Mouse (Mus musculus) hindlimb bud, embryonic 11.5 days (tissue): ENCODE results near the gene Usp6nl.

Experiments
- DNase-seq: peaks from one replicate; pipeline ENCODE4 v3.0.0-alpha.2; 2012; ENCODE audit warnings: low read depth, low spot score; ENCODE audit errors: extremely low spot score

Gene Usp6nl

DNA sequence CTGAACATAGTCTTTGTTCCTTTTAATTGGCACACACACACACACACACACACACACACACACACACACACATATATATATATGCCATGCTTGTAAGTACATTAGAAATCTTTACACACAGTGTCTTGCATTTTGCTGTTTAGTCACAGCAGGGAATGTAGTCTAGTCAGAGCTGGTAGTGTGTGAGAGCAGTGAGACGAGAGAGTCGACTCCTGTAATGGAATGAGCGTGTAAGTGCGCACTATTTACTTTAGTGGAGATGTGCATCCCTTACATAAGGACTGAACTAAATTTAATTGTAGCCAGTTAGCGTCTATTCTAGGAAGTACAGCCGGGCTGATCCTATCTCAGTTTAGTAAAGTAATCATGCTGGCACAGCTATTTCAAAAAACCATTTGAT is 44.5 kb downstream of the Usp6nl start:
- no peak for DNase-seq

DNA sequence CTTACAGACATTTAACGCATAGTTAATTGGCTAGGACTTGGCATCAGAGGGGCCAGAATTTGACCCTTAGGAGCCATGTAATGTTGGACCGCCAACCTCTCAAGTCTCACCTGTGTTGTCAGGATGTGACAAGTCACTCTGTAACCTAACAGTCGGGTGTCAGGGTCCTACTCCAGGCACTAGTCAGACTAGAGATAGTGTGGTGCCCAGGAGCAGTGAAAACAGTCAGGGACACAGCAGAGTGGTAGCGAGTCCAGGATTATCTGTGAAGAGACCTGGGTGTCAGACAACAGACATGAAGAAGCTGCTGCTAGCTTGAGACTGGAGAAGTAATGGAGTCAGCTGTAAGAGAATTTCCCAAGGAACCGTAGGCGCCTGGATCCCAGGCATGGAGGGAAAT is 45.0 kb downstream of the Usp6nl start:
- no peak for DNase-seq

DNA sequence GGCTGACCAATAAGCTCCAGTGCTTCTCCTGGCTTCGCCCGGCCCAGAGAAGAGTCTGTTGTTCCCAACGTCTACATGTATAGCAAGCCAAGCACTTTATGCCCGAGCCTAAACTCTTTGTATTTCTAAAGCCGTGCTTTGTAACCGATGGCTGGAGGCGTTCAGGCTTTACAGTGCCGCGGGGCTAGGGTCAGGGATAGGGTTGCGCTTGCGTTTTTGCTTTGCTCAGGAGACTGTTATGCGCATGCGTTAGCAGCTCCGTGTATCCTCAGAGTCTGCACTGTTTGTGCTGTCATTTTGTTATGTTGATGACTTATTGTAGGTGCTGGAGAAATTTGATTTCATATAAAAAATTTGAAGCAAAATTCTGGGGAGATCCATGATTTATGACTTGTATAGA is 51.7 kb downstream of the Usp6nl start:
- no peak for DNase-seq

DNA sequence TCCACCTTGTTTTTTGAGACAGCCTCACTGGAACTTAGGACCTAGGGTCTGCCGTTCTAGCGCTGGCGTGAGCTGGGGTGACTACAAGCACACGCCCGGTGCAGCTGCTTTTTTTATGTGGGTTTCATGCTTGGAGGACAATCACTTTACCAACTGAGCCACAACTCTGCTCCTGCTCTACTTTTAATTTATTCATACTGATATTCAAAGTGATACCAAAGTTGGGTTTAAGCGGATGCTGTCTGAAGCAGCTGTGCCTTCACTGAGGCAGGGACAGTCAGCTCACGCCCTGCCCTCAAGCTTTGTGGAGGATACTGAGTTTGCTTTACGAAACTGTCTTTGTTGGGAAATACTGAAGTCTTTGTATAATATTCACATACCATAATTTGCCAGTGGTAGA is 53.6 kb downstream of the Usp6nl start:
- DNase-seq, result no peak

DNA sequence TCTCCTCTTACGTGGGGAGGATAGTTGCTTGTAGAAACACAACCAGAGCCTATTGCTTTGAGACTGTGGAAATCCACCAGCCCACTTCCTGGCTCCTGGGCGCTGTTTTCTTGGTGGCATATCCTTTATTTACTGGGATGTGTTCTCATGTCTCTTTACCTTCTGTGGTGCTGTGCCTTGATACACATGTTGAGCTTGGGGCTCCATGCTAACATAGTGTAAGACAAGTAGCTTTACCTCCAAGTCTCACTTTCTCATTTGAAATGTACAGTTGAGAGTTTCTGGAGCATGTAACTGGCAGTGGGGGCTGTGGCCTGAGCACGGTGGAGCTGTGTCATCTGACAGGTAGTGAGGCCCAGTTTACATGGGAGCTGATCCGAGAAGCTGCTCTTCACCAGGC is 54.5 kb downstream of the Usp6nl start:
- DNase-seq, result no peak

DNA sequence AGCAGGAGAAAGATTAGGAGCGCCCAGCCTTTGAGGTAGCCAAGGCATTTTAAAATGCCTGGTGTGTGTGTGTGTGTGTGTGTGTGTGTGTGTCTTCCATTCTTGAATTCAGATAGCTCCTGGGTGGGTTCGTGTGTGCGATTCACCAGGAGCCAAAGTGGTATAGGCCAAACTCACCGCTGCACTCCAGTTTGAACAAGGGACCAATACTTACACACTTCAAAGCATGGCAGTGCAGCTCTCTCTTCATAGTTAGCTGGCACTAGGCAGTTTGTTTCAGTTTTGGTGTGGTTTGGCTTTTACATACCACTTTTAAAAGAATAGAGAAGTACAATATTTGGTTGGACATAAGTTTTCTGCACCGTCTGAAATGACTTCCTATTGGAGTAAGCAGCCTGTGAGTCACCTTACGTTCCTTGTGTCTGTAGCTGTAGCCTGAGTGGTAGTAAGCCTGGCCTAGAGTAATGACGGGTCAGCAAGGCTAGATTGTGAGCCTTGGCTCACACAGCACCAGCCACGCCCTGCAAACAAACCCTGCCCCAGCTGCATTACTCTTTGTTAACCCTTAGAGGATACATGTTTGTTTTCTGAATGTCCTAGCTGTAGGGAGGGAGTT is 56.2 kb downstream of the Usp6nl start:
- DNase-seq, result no peak

DNA sequence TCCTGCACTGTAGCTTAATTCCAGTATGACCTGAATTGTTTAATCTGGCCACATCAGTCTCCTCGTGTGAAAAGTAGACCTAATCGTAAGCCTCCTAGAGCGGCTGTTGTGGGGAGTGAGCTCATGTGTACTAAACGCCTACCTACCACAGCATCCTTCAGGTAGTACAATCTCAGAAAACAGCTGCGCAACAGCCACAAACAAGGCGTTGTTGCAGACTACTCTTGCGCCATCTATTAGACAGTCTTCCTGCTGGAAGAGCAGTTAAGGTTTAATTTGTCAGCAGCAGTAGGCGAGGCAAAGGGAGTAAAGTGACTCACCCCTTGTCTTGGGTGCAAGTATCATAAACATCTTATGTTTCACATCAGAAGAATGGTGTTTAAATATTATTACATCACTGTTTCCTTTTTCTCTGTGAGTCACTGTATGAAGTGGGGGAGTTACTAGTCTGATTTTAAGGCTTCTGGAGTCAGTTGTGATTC is 57.3 kb downstream of the Usp6nl start:
- no peak for DNase-seq

DNA sequence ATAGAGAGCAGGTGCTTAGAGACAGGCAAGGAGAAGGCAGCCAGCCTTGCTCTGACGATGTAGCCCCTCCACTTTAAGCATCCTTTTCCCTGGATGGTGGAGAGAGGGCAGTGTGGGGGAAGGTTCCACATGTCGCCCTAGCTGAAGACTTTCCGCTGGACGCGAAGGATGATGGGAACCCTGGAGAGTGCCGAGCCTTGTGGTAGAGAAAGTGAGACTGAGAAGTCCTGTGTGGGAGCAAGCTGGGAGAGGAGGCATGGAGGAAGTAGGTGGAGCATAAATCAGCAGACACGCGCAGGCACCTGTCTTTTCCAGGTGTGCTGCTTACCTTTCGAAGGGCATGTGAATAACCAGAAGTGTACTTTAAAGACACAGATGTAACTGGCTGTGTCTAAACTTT is 57.9 kb downstream of the Usp6nl start:
- DNase-seq, result no peak

DNA sequence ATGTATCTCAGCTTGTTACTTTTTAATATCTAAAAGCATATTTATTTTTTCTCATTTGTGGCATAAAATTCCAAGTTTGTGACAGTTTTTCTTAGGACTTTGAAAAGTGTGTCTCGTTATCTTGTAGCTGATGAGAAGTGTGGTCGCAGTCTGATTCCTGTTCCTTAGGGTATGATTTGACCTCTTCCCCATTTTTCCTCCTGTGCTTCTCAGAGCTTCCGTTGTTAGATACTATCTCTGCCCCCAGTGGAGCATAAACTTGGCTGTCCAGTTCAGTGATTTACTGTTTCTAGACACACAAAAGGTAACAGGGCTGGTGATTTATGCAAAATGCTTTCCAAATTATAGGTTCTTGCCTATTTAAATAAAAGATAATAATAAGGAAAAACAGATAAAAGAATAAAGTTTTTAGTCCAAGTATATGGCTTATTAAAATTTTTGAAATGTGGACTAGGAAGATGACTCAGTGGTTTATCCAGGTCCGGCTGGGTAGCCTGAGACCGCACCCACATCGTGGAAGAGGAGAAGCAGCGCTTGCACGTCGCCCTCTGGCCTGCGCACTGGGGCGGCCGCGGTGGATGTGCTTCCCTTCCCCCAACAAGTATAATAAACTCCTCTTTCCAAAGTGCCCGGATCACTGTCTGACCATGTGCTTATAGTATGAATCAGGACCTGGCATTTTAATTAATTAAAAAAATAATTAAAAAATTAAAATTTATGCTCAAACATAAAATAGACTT is 62.1 kb downstream of the Usp6nl start:
- DNase-seq, result no peak

DNA sequence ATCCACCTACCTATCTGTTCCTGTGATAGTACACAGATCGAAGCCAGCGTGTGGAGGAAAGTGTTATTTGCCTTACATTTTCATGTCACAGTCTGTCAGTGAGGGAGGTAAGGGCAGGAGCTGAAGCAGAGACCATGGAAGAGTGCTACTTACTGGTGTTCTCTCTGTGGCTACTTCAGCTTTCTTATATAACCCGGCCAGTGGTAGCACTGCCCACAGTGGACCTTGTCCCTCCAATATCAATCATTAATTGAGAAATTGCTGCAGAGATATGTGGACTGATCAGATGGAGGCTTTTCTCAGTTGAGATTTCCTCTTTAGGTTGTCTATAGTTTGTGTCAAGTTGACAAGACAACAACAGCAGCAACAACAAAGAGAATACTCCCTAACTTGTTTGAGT is 66.7 kb downstream of the Usp6nl start:
- DNase-seq, result no peak

DNA sequence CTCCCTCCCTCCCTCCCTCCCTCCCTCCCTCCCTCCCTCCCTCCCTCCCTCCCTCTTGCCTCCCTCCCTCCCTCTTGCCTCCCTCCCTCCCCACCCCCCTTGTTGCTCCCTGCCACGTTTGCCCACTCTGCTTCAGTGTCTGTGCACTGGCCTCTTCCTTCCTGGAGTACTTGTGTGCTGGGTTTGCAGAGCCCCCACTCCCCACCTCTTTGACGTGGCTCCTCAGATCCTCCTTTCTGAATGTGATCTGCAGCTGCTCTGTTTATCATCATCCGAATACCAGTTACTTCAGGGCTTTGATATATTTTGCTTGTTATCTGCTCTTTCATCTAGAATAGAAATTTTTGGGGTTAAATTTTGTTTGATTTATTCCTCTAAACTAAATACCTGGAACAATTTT is 68.8 kb downstream of the Usp6nl start:
- DNase-seq, result no peak

DNA sequence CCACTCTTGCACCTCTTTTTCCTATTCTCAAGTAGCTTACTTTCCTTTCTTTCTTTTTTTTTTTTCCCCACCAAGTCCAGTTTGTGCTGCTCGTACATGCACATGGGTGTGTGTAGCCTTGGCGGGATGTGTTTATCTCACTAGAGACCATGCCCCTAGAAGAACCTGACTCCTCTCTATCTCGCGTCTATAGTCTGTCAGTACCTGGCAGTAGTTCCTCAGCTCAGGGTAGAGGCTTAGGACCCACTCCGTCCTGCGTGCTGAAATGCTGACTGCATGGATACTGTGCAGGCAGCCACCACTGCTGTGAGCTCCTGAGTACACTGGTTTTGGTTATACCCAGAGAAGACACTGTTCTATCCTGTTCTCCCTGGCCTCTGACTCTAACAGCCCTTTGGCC is 69.5 kb downstream of the Usp6nl start:
- DNase-seq, result no peak

DNA sequence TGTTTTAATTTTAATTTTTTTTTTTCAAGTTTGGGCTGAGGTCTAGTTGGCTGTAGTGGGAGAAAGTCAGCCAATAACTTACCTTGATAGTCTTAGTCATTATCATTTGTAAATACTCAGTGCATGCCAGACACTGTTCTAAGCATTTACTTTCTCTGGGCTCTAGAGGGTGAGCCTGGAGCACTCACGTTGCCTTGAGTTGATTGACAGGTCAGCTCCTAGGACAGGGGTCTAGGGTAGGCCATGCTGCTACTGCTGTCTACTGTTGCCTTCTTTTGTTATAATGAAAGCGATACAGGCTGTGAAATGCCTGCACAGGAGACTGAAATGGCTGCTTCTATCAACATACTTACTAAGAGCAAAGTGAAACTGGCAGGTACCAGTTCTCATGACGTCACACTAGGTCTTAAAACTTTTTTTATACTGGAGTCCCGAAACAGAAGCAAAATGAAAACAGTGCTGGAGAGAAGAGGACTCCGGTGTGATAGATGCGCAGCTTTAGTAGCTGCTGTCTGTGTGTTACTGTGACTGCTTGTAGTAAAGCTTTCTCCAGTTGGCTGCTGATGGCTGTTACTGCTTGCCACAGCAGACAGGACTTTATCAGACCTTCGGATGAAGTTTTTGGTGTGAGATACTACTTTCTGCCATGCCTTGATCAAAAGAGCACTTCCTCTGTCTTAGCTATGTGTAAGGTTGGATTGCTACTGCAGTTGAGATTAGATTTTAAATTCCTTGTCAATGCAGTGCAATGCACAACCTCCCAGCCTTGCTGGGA is 73.6 kb downstream of the Usp6nl start:
- DNase-seq, result no peak

DNA sequence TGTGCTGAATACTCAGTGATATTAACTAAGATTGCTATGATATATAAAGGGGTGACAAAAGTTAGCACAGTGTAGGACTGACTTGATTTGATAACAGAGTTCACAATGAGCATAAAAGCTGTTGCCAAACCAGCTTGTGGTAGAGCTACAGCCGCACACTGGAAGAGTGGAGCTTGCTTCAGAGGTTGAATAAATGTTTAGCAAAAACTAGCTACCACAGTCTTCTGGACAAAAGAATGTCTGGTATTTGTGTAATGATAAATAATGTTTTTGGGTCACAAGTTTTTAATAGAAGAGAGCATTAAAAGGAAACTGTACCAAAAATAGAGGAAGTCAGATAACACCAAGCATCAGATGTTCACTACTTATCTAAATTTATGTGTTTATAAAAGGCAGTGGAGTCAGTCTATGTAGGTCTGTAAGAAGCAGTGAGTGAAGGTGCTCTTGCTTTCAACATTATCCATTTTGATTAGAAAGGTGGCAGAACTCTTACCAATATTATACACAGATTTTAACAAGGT is 74.2 kb downstream of the Usp6nl start:
- DNase-seq, result no peak

DNA sequence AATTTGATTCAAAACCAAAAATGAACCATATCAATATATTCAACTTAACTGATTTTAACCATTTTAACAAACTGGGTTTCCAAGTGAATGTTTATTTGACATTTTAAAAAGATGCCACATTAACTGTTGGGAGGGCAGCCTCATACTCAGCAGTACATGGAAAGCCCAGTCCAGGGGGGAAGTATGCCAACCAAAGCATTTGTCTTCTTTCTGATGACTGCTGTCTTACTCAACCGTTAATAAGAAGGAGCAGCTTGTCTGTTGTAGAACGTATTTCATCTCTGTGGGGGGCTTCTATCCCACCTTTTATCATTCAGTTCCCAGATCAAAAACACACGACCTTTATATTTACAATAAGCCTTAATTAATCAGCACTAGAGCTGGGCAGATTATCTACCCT is 74.7 kb downstream of the Usp6nl start:
- no peak for DNase-seq

DNA sequence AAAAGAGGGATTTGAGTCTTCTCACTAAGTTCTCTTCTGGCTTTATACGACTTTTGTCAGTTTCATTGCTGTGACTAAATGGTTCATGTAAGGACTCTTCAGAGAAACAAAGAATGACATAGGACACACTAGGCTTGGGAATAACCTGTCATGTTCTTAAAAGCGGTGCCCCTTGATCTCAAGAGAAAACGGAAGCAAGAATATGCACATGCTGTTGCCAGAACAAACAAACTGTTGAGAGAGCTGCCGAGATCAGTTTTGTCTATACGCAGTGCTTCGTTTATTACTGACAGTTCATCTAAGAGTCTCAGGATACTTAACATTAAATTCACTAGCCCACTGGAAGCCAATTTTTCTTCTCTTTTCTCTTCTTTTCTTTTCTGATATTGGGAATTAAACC is 76.4 kb downstream of the Usp6nl start:
- DNase-seq, result no peak

DNA sequence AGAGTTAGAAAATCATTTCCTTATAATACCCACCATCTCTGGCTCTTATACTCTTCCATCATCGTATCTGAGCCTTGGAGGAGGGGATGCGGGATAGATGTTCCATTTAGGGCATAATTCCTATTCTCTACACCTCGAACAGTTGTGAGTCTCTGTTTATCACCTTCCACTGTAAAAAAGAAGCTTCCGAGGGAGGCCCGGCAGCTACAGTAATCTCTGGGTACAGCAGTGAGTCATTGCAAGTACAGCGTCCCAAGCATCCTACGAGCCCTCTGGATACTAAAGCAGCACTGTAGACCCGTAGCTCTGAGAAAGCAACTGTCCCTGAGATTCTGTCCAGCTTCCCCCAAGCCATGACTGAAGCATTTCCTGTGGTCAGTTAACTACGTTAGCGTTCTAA is 78.6 kb downstream of the Usp6nl start:
- DNase-seq, result no peak

DNA sequence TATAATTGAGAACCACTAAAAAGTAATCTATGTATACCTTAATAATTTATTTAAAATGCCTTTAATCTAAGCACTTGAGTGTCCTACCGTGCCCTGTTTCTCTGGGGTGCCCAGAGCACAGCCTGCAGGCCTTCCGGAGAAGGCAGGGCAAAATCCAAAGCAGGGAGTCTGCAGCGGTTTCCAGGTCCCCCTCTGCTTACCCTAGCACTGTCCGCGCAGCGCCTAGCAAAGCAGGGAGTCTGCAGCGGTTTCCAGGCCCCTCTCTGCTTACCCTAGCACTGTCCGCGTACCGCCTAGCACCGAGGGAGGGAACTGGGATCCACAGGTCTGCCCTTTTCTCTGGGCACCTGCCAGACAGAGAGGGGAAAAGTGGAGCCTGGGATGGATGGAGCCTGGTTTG is 80.9 kb downstream of the Usp6nl start:
- peak; percentile 18 for DNase-seq

DNA sequence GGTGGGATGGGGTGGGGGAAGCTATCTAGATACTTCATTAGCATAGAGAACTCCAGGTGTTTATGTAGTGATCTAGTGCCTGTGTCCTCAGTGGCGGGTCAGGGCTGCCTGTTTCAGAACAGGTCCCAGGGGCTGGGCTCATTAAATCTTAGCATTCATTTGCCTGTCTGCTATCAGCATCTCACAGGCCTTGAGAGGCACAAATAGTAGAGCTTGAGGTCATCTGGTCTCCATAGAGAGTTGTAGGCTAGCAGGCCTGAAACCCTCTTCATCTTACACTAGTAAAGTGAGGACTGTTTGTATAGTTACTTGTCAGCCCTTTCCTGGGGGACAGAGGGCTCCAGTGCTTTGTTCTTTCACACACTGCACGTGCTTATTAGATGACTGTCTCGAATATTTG is 81.5 kb downstream of the Usp6nl start:
- DNase-seq, result no peak

DNA sequence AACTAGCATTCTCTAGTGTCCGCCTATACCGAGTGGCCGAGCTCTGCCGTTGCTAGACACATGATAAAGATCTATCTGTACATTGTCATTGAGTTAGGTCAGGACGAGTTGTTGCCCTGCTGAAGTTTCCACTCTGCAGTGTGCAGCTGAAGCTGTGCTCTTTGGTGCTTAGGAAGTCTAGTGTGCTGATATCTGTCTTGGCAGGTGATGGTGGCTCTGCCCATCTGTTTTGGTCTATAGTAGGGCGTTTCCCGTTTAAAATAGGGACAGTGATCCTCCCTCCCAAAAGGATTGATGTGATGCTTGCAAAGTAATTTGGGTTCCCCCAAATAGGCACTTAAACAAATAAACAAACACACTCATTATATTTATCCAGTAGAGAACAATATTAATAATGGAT is 82.2 kb downstream of the Usp6nl start:
- no peak for DNase-seq

DNA sequence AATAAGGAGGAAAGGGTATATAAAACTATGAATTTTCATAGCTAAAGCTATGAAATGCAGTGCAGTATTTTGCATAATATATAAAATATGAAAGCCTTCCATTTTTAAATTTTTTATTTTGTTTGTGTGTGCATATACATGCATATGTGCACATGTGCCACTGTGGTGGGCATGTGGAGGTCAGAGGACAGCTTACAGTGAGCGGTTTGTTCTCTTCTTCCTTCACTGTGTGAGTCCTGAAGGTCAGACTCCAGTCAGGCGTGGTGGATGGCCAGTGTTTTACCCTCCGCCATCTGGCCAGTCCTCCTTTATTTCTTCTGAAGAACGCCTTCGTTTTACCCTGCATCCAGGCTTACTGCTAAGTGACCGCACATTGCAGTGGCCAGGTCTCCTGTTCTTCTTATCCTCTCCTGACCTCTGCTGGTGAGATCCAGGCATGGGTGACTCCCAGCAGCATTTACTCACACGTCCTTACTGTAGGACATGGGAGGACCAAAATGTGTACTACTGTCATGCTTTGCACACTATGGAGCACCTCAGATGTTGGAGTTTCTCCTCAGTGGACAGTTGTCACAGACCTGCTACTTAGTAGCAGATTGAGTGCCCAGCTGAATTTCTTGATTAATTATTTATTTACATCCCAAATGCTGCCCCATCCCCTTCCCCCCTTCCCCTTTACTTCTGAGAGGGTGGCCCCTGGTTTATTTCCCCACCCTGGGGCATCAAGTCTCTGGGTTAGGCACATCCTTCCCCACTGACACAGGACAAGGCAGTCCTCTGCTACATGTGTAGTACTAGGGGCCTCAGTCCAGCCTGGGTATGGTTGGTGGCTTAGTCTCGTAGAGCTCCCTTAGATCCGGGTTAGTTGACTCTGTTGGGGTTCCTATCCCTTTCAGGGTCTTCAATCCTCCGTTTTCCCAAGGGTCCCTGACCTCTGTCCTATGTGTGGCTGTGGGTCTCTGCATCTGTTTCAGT is 82.9 kb downstream of the Usp6nl start:
- DNase-seq, result peak; percentile 71
